In the genomic region with DNA sequence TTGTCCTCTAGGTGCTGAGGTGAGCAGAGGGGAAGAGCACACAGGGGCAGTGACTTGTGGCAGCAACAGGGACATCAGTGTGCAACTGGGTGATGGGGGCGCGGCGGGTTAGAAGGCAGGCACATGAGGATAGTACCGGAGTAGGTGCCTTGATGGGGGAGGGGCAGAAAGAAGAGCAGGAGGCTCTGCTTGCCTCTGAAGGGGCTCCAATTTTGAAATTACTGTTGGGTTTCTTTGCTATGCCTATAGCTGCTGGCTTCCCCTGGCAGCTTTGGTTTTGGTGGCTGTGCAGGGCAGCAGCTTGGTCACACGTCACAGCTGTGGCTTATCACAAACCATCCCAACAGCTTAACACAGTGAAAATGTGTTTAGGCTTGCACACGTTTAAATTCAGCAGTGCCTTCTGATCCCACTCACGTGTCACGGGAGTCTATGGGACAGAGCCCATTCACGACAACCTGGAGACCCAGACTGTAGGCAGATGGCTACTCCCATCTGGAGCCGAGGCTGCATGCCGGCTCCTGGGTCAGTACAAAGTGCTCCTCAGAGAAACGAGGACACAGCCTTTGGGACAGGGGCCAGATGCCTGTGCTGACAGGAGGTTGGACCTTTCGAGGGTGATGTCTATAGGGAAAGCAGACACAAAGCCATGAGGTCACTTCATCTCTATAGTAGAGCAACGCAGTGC, we compare ENCODE assay signal across 8 mouse cellular contexts. TPM values are rescaled to one million over a fixed set of nuclear protein-coding genes. Genes with fewer than 3 reads are reported as not detected.
DNase-seq lines count a peak whose midpoint lies in the region; ATAC-seq and TF ChIP-seq lines count a peak whose summit lies in the region.
"Had no signal": no experiment of that assay in that cellular context is flagged by ENCODE, and none has a peak within 500 bp of the region (broad histone marks: within the 10 kb centered on the region; RNA-seq: fewer than 3 reads in every experiment).

No protein-coding gene starts in this region.

- no peak overlapping the region for H3K27ac ChIP-seq in kidney, postnatal 0 days
- H3K27ac ChIP-seq in embryonic fibroblast, embryonic 13.5 days (ENCODE audit: insufficient read depth, low read length): 0 out of 2 replicates have a peak overlapping the region, but pooled peaks have one; percentile 43
- H3K27ac ChIP-seq in midbrain, embryonic 15.5 days: peak overlapping the region; percentile 1; the same call in 1 of the 2 replicates

- WGBS in kidney, postnatal 0 days: 49% methylated on average over 14 of the region's 14 CpGs
- WGBS in midbrain, embryonic 15.5 days: 65% methylated on average over 14 of the region's 14 CpGs
- WGBS in lung, adult 2 months: 71% methylated on average over 14 of the region's 14 CpGs

- no peak for DNase-seq in kidney, postnatal 0 days (ENCODE audit: low spot score)
- no peak for DNase-seq in kidney, postnatal 36 days
- DNase-seq in cerebellum, adult 11-12 months: peak; percentile 92
- no peak for DNase-seq in thymus, postnatal 36 days
- no peak for DNase-seq in lung, adult 2 months
- DNase-seq: kidney, postnatal 25 days had no signal

- TF ChIP-seq POLR2A in embryonic fibroblast, embryonic 13.5 days (IDR thresholded peaks at IDR 0.05; ENCODE audit: low read depth, low read length): no peak
- no peak for TF ChIP-seq POLR2A in lung, adult 2 months (IDR thresholded peaks at IDR 0.05; ENCODE audit: borderline replicate concordance, extremely low read depth, low read depth, low read length)

- no peak for TF ChIP-seq CTCF in kidney, postnatal 0 days (IDR thresholded peaks at IDR 0.05; ENCODE audit: low read depth)
- no peak for TF ChIP-seq CTCF in embryonic fibroblast, embryonic 13.5 days (IDR thresholded peaks at IDR 0.05; ENCODE audit: borderline replicate concordance, insufficient read depth, low read length)
- no peak for TF ChIP-seq CTCF in lung, adult 2 months (IDR thresholded peaks at IDR 0.05; ENCODE audit: insufficient read depth, low read length)

- no peak overlapping the region for H3K4me3 ChIP-seq in kidney, postnatal 0 days (replicated peaks; ENCODE audit: low read depth, low read length)
- no peak overlapping the region for H3K4me3 ChIP-seq in embryonic fibroblast, embryonic 13.5 days (ENCODE audit: insufficient read depth, low read length)
- no peak overlapping the region for H3K4me3 ChIP-seq in midbrain, embryonic 15.5 days
- no peak overlapping the region for H3K4me3 ChIP-seq in lung, adult 2 months (replicated peaks; ENCODE audit: extremely low read depth, low read depth, low read length)

- H3K4me1 ChIP-seq in kidney, postnatal 0 days (replicated peaks; ENCODE audit: insufficient read depth, low read length): peaks cover 20% of the 10 kb centered on the region; the same call in 1 of the 2 replicates
- peaks cover 19% of the 10 kb centered on the region for H3K4me1 ChIP-seq in embryonic fibroblast, embryonic 13.5 days (ENCODE audit: control insufficient read depth, insufficient read depth, low read length)
- H3K4me1 ChIP-seq in midbrain, embryonic 15.5 days: peaks cover 21% of the 10 kb centered on the region
- H3K4me1 ChIP-seq in lung, adult 2 months (ENCODE audit: control insufficient read depth, insufficient read depth, low read length): no peaks in the 10 kb centered on the region

- no peaks in the 10 kb centered on the region for H3K9me3 ChIP-seq in kidney, postnatal 0 days (replicated peaks; ENCODE audit: low read length)
- H3K9me3 ChIP-seq in midbrain, embryonic 15.5 days: no peaks in the 10 kb centered on the region

- 0 out of 2 replicates have a peak, but pooled peaks have one; percentile 7 for ATAC-seq in kidney, postnatal 0 days (replicated peaks; ENCODE audit: low FRiP score, low read depth)
- 0 out of 2 replicates have a peak, but pooled peaks have one; percentile 2 for ATAC-seq in midbrain, embryonic 15.5 days (replicated peaks)

- H3K27me3 ChIP-seq in kidney, postnatal 0 days (ENCODE audit: insufficient read depth, low read length): no peaks in the 10 kb centered on the region
- H3K27me3 ChIP-seq in midbrain, embryonic 15.5 days (replicated peaks): no peaks in the 10 kb centered on the region

- H3K4me2 ChIP-seq in kidney, postnatal 0 days (ENCODE audit: low read length): no peak overlapping the region
- H3K4me2 ChIP-seq in midbrain, embryonic 15.5 days: no peak overlapping the region

- no peak overlapping the region for H3K9ac ChIP-seq in kidney, postnatal 0 days (ENCODE audit: low read depth, low read length)
- H3K9ac ChIP-seq in midbrain, embryonic 15.5 days: no peak overlapping the region

- H3K36me3 ChIP-seq in kidney, postnatal 0 days (ENCODE audit: insufficient read depth, low read length): no peaks in the 10 kb centered on the region
- H3K36me3 ChIP-seq in midbrain, embryonic 15.5 days (replicated peaks): peaks cover 14% of the 10 kb centered on the region

RNA-seq across cellular contexts. Expression of a gene that starts 42.2 kb away (rescaled TPM):
- polyA plus RNA-seq in kidney, postnatal 0 days (2015; fragmentation: Nextera tagmentation; extraction: Ambion mirVana): 8.2 and 8.9 TPM in 2 replicates
- not detected in 2 replicates for polyA plus RNA-seq in embryonic fibroblast, embryonic 13.5 days (2011; ENCODE audit: insufficient read length, low read depth, missing spikeins)
- 12.6 and 13.7 TPM in 2 replicates for polyA plus RNA-seq in midbrain, embryonic 15.5 days (2015; fragmentation: Nextera tagmentation; extraction: Ambion mirVana)
- 1.0 and 1.5 TPM in 2 replicates for polyA plus RNA-seq in lung, adult 2 months (2012; rRNA removed)
